Mouse (Mus musculus) stomach, postnatal 0 days (tissue): ENCODE measurements around the gene Fgfr2. TPM values are rescaled to one million over a fixed set of nuclear protein-coding genes. Genes with fewer than 3 reads are reported as not detected.

Source experiments
- ATAC-seq: fragments of 200-750 bp; cut with Nextera tagmentation; 2 replicates; pipeline ENCODE4 v1.8.0; 2017; ENCODE audit not compliant: low FRiP score, low TSS enrichment
- DNase-seq: peaks from one replicate; pipeline ENCODE4 v3.0.0-alpha.2; 2016; ENCODE audit warnings: low spot score
- H3K27ac ChIP-seq: fragments of 300-500 bp; sonication (generic); replicated peaks from 2 replicates; pipeline ENCODE4 v1.5.1; 2014; ENCODE audit warnings: mild to moderate bottlenecking, control low read depth
- H3K27me3 ChIP-seq: fragments of 300-500 bp; sonication (generic); 2 replicates; pipeline ENCODE4 v1.6.1; 2014; ENCODE audit warnings: low read length; ENCODE audit not compliant: control insufficient read depth, insufficient read depth
- H3K36me3 ChIP-seq: fragments of 300-500 bp; sonication (generic); 2 replicates; pipeline ENCODE4 v1.6.1; 2014; ENCODE audit warnings: low read length, mixed read lengths; ENCODE audit not compliant: control insufficient read depth, insufficient read depth
- H3K4me1 ChIP-seq: fragments of 300-500 bp; sonication (generic); replicated peaks from 2 replicates; pipeline ENCODE4 v1.6.1; 2014; ENCODE audit warnings: antibody characterized with exemption; ENCODE audit not compliant: control insufficient read depth, insufficient read depth
- H3K4me2 ChIP-seq: fragments of 300-500 bp; sonication (generic); replicated peaks from 2 replicates; pipeline ENCODE4 v1.6.1; 2014; ENCODE audit warnings: low read depth, mild to moderate bottlenecking, control low read depth, moderate library complexity
- H3K4me3 ChIP-seq: fragments of 300-500 bp; sonication (generic); 2 replicates; pipeline ENCODE4 v1.5.1; 2014; ENCODE audit warnings: low read depth, low read length, control low read depth
- H3K9ac ChIP-seq: fragments of 300-500 bp; sonication (generic); 2 replicates; pipeline ENCODE4 v1.6.1; 2014; ENCODE audit warnings: mild to moderate bottlenecking, low read length, control low read depth, mixed read lengths
- H3K9me3 ChIP-seq: fragments of 300-500 bp; sonication (generic); 2 replicates; pipeline ENCODE4 v1.6.1; 2016; ENCODE audit warnings: low read length; ENCODE audit not compliant: control insufficient read depth
- CTCF ChIP-seq: IDR thresholded peaks from 2 replicates; pipeline ENCODE4 v1.5.1; 2016; ENCODE audit warnings: antibody characterized with exemption, low read depth, mild to moderate bottlenecking, moderate library complexity
- EP300 ChIP-seq: optimal IDR thresholded peaks from 2 replicates; pipeline ENCODE3; 2016; ENCODE audit warnings: antibody characterized with exemption
- WGBS: fragments of 180-500 bp; shearing (Covaris S2); extraction: QIAGEN DNeasy Blood & Tissue Kit; methylation state at CpG from one replicate; pipeline ENCODE4 v1.1.7; 2014; 5-methylcytosine and 5-hydroxymethylcytosine counted together
- polyA plus RNA-seq: library from polyadenylated mRNA; unstranded; fragments of >200 nt; fragmentation: Nextera tagmentation; extraction: Ambion mirVana; gene quantifications from 2 replicates; pipeline ENCODE4 v1.2.1, GENCODE M21; 2015

The Fgfr2 gene
- polyA plus RNA-seq, 1 experiment from 2014 or later = 60.8 TPM

- Histone ChIP-seq H3K4me1 (no peaks in the 10 kb centered on the region; the same call in 1 of the 2 replicates), H3K4me2 (no peak overlapping the region), H3K27ac (no peak overlapping the region), H3K27me3 (no peaks in the 10 kb centered on the region), H3K9me3 (no peaks in the 10 kb centered on the region), H3K36me3 (no peaks in the 10 kb centered on the region), H3K9ac (no peak overlapping the region), H3K4me3 (no peak overlapping the region)
- DNase-seq (no peak), ATAC-seq (no peak)
- 90% methylated on average over 8 of the region's 8 CpGs for WGBS
- no peak for TF ChIP-seq CTCF
These were observed 2466.2 kb downstream of the Fgfr2 start for GRCm38 (mm10) chr7:130656965-130657364.

- Histone ChIP-seq H3K9me3 (no peaks in the 10 kb centered on the region), H3K4me1 (no peaks in the 10 kb centered on the region; the same call in 1 of the 2 replicates), H3K27ac (0 out of 2 replicates have a peak overlapping the region, but pooled peaks have one; percentile 14), H3K36me3 (no peaks in the 10 kb centered on the region), H3K4me2 (no peak overlapping the region), H3K4me3 (no peak overlapping the region), H3K9ac (no peak overlapping the region), H3K27me3 (no peaks in the 10 kb centered on the region)
- 31% methylated on average over 2 of the region's 2 CpGs for WGBS
- peak; percentile 44 for DNase-seq
- no peak for ATAC-seq
- no peak for TF ChIP-seq EP300
- TF ChIP-seq CTCF = no peak; the same call in 1 of the 2 replicates
These were observed 2468.6 kb downstream of the Fgfr2 start for GRCm38 (mm10) chr7:130654562-130654961.

GRCm38 (mm10) chr7:130653036-130653555 is 2470.1 kb downstream of the Fgfr2 start:
- ATAC-seq (no peak), DNase-seq (no peak)
- Histone ChIP-seq H3K4me2 (no peak overlapping the region), H3K27me3 (no peaks in the 10 kb centered on the region), H3K4me1 (peaks cover 4% of the 10 kb centered on the region; the same call in 1 of the 2 replicates), H3K27ac (no peak overlapping the region), H3K36me3 (no peaks in the 10 kb centered on the region), H3K9me3 (no peaks in the 10 kb centered on the region), H3K4me3 (no peak overlapping the region), H3K9ac (no peak overlapping the region)
- 67% methylated on average over 6 of the region's 6 CpGs for WGBS
- TF ChIP-seq CTCF = no peak
- no peak for TF ChIP-seq EP300

- 86% methylated on average over 5 of the region's 5 CpGs for WGBS
- no peak for TF ChIP-seq EP300
- TF ChIP-seq CTCF = no peak
These were observed 2472.5 kb downstream of the Fgfr2 start for GRCm38 (mm10) chr7:130650621-130651020.

GRCm38 (mm10) chr7:130649257-130649656 is 2473.9 kb downstream of the Fgfr2 start:
- peak overlapping the region; percentile 3; the same call in 1 of the 2 replicates for H3K4me2 ChIP-seq
- no peaks in the 10 kb centered on the region for H3K27me3 ChIP-seq
- WGBS = 29% methylated on average over 7 of the region's 7 CpGs
- TF ChIP-seq CTCF (no peak), EP300 (no peak)
- ATAC-seq (no peak), DNase-seq (peak; percentile 42)
- no peaks in the 10 kb centered on the region for H3K36me3 ChIP-seq
- no peak overlapping the region for H3K4me3 ChIP-seq
- no peaks in the 10 kb centered on the region for H3K9me3 ChIP-seq
- 0 out of 2 replicates have a peak overlapping the region, but pooled peaks have one; percentile 35 for H3K27ac ChIP-seq
- no peak overlapping the region for H3K9ac ChIP-seq
- peaks cover 4% of the 10 kb centered on the region; the same call in 1 of the 2 replicates for H3K4me1 ChIP-seq

More at GRCm38 (mm10) chr7:130650621-130651020, 2472.5 kb downstream of the Fgfr2 start:
- no peak overlapping the region for H3K27ac ChIP-seq
- DNase-seq (no peak), ATAC-seq (no peak)
- H3K4me2 ChIP-seq = no peak overlapping the region
- no peaks in the 10 kb centered on the region for H3K9me3 ChIP-seq
- H3K4me1 ChIP-seq = peaks cover 4% of the 10 kb centered on the region; the same call in 1 of the 2 replicates
- no peak overlapping the region for H3K9ac ChIP-seq
- H3K36me3 ChIP-seq = no peaks in the 10 kb centered on the region
- no peaks in the 10 kb centered on the region for H3K27me3 ChIP-seq
- no peak overlapping the region for H3K4me3 ChIP-seq

GRCm38 (mm10) chr7:130648061-130648460 is 2475.1 kb downstream of the Fgfr2 start:
- H3K36me3 ChIP-seq = no peaks in the 10 kb centered on the region
- no peak for DNase-seq
- TF ChIP-seq CTCF (no peak), EP300 (no peak)
- peak overlapping the region; percentile 92 for H3K4me2 ChIP-seq
- H3K9ac ChIP-seq = no peak overlapping the region
- H3K27me3 ChIP-seq = no peaks in the 10 kb centered on the region
- no peak for ATAC-seq
- WGBS = 66% methylated on average over 4 of the region's 4 CpGs
- H3K4me3 ChIP-seq = no peak overlapping the region
- H3K4me1 ChIP-seq = peaks cover 4% of the 10 kb centered on the region; the same call in 1 of the 2 replicates
- H3K27ac ChIP-seq = no peak overlapping the region
- H3K9me3 ChIP-seq = no peaks in the 10 kb centered on the region
